Mouse (Mus musculus) adrenal gland, adult 18-20 months (tissue): ENCODE data around the gene Usp39. TPM values are rescaled to one million over a fixed set of nuclear protein-coding genes. Genes with fewer than 3 reads are reported as not detected.

Source experiments
- DNase-seq, 2 experiments: peaks; one replicate each; pipeline ENCODE4 v3.0.0; 2021 to 2022; ENCODE audit warnings: low spot score in 2 of 2
- total RNA-seq, 2 experiments: library from RNA; stranded (reverse); gene quantifications; 1 replicate in 1 of 2; 2 replicates in 1 of 2; pipeline ENCODE4 v1.2.3; 2021

Gene Usp39
- total RNA-seq, 2 experiments from 2014 or later: 30.9 to 31.7 TPM

DNA sequence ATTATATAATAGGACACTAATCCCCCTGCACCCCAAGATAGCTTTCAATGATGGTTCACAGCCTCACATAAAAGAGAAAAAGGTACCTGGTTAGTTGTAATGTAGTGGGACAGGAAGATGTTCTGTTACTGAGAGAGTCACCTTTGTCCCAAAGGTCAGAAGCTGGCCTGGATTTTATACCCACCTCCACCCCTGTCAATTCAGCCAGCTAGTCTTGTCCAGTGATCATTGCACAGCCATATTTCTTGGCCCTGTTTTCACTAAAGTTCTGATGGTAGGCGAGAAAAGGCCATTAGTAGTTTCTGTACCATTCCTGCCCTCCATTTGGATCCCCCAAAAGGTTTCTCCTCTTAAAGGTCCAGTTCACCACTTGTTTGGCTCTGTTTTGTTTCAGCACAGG is 9.0 kb upstream of the Usp39 start:
- no peak for DNase-seq

DNA sequence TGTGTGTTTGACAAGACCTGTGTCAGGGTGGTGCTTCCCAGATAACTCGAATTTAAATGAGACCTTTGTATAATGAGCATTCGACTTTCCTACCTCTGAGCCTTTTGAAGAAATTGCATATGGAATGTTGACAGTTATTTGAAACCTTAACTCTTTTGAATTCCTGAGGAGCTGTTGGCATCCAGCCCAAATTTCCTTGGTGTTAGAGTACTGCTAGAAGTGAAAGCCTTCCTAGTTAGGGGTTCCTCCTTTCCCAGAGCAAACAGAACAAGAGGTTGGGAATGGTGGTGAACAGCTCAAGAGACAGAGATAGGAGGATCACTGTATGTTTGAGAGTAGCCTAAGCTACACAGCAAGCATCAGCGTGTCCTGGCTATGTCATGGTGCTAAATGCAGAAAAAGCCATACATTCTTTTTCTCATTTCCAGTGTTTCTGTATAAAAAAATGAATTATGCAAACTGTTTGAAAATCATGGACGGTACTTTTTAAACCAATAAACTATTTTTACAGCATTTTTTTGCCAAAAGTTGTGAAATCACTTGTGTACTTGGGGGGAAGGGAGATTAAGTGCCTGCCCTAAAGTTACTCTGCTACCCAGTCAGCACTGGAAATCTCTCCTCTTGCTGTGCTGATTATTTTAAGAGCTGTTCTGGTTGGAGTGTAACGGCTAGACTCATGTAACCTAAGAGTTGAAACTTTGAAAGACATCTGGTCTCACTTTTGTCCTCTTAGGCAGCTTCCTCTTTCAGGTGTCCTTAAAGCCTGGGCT is 7.8 kb upstream of the Usp39 start:
- DNase-seq: no peak

DNA sequence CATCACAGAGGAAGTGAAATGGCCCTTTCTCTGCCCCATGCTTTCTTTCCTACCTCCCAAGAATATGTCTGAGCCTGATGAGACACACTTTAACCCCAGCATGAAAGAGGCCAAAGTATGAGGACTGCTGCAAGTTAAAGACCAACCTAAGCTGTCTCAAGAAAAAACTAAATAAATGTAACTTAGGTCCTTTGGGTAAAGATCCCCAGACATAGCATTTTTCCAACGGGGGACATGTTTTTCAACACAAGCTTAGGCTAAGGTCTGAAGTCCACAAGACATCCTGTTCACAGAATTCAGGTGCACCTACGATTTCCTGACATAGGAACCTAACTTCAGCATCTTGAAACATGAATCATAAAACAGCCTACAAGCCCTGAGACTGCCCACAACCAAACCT is 5.2 kb upstream of the Usp39 start:
- DNase-seq: no peak

GRCm38 (mm10) chr6:72348411-72348810 is 3.4 kb upstream of the Usp39 start:
- DNase-seq: no peak

DNA sequence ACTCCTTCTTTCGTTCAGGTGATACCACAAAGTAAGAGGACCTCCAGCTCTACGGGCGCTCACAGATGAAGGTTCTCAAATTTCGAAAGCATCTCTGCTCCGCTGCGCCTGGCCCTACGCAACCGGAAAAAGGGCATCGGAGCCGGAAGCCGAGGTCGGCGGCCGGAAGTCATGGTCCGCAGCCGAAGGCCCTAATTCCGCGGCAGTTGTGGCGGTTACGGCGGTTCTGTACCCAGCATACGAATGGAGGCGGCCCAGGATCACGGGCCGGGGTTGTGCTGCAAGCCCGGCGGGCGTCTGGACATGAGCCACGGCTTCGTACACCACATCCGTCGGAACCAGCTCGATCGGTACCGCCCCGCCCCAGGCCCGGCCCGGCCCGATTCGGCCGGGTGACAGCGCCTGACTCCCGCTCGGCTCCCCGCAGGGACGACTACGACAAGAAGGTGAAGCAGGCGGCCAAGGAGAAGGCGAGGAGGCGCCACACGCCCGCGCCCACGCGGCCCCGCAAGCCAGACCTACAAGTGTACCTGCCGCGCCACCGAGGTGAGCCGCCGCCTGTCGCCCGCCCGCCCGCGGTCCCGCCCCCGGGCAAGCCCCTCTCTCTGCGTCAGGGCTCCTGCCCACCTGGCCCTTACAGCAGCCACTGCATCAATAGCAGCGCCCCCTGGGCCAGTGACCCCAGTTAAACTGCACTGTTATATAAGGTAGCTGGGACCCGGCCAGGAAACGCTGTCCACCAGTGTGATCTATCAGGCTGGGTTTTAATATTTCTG is 2.4 kb upstream of the Usp39 start, which contains the start of gene 0610030E20Rik:
Gene 0610030E20Rik, plus strand, starts transcription at position 152 of the 776 bp plus-strand sequence.
- peak; percentile 72 to 76 for DNase-seq

DNA sequence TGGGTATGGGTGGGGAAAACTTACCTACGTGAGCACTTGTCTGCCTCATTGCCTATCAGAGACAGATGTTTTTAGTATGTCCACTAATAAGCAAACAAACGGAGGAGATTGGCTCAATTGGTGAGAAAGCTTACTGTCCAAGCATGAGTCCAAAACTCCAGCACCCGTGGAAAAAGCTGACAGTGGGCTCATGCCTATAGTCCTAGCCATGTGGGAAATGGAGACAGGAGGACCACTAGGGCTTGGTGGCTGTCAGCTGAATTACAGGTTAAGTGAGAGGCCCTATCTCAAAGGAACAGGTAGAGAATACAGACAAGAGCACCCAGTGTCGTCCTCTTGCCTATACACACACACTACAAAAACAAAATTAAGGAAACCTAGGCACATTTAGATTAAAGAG is 1.3 kb upstream of the Usp39 start:
- DNase-seq: no peak

DNA sequence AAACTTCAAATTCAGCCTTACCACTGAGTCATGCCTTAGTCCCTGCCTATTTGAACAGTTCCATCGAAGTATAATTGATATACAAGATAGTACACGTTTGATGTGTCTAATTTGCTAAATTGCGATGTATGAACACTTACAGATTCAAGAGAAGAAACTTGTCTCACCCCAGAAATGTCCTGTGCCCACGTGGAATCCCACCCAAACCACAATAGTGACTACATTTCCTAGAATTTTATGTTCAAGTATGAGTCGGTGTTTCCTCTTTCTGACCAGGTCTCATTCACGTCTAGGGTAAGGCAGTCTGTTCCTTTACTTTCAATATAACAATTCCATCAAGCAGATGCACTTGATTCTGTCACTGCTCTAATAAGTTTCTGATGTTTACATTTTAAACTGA is 649 bp upstream of the Usp39 start:
- no peak for DNase-seq

- no peak for DNase-seq
Observed at GRCm38 (mm10) chr6:72344396-72345073, 449 bp downstream of the Usp39 start.

GRCm38 (mm10) chr6:72340481-72340880 is 4.5 kb downstream of the Usp39 start:
- DNase-seq: no peak

DNA sequence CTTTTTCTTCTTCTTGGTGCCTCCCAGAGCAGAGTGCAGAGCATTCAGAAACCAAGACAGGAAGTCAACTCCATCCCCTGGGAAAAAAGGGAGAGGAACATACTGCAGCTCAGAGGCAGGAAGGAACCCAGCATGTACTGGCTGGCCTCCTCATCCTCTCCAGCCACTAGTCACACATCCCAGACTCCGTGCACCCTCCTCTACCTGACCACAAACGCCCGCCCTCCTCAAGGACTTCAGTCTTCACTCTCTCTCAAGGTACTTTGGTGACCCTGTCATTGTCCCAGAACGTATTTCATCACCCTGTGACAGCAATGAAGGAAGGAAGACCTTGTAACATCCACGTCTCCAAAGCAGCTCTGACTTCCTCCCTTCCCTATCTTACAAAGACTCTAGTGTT is 11.9 kb downstream of the Usp39 start:
- no peak for DNase-seq

GRCm38 (mm10) chr6:72330133-72330532 is 14.9 kb downstream of the Usp39 start:
- DNase-seq: no peak

DNA sequence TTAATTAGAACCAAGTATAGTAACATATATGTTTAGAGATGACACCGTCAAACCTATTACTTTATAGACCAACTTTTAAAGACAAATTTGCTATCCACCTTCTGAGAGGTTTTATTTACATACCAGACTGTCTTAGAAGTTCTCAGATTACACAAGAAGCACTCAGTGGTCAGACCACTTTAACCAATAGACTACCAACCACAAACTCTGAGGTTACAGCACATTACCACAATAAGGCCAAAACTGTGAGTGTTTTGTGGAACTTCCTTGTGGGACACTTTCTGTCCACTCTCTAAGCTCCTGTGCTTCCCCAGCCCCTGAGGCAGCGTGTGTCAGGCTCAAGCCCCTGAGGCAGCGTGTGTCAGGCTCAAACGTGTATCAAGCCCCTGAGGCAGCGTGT is 16.0 kb downstream of the Usp39 start:
- DNase-seq: no peak

DNA sequence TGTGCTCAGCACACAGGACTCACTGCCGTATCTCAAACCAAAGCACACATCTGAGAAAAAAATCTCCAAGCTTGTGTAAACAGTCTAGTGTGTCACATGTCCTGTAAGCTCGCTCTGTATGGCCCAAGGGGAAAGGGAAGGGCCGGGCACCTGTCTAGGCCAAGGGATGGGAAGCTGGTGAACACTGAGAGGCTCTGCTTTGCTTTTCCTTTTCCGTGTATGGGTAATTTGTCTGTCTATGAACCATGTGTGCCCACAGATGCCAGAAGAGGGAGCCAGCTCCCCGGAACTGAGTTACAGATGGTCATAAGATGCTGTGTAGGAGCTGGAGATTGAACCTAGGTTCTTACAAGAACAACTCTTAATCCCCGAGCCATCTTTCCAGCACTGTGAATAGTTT is 18.7 kb downstream of the Usp39 start:
- DNase-seq: peak in 1 of 2 experiments; percentile 32

DNA sequence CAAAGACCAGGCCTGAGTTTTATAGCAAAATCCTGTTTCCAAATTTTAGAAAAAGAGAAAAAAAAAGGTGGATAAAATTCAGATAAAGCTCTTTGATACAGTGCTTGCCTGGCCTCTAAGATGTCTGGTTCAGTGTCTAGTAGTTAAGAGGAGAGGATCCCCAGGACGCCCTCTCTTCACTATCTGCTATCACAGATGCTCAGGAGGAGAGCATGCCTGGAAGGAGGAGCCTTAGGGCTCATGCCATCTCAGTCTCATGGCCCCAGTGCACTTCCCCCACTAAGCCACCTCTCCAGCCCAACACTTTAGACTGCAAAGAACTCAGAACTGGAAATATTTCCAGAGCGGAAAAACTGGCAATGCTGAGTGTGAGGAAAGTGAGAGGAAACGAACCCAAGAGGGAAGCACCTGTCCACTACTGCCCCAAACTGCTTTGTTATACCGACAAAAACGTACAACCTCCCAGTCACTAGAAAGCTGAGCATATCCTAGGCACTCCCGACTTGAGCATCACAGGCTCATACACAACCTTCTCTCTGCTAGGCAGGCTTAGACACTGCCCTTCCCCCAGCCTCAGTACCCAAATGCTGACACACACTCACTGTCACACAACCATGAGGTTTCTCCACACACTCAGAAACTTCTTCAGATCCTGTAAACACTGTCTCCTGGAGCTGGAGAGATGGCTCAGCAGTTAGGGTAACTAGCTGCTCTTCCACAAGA is 21.0 kb downstream of the Usp39 start:
- no peak for DNase-seq

DNA sequence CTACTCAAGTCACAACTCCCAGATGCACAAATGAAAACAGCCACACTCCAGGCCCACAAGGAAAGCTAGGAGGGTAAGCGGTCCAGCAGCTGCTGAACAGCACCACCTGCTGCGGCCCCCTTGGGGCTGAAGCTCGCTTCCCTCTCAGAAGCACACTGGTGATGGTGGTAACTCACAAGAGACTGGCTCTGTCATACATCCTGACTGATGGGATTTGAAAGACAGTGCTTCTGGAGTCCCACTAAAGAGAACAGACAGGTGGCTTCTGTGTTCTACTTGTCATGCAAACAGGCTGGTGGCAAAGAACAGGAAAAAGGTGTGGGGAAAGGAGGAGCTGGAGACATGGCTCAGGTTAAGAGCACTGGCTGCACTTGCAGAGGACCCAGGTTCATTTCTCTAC is 22.0 kb downstream of the Usp39 start:
- no peak for DNase-seq

GRCm38 (mm10) chr6:72319019-72319418 is 26.0 kb downstream of the Usp39 start:
- DNase-seq: peak; percentile 17 to 32

DNA sequence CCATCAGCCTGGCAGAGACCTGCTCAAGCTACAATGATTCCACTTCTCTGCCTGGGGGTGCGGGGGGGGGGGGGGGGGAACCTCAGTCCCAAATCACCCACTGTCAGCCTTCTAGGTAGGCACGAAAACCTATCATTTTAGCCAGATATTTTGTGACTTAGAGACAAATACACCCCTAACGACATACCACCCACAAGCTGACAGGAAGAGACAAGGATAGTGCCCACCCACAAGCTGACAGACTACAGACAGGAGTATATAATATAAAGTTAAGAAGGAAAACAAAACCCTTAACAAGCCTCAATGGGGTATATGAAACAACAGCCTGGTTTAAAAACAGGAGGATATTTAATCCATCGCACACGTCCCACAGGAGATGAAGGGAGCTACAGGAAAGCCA is 26.5 kb downstream of the Usp39 start:
- no peak for DNase-seq

- no peak for DNase-seq
Observed at GRCm38 (mm10) chr6:72316044-72316443, 28.9 kb downstream of the Usp39 start.

- no peak for DNase-seq
Observed at GRCm38 (mm10) chr6:72315384-72315783, 29.6 kb downstream of the Usp39 start.

GRCm38 (mm10) chr6:72313124-72313867 is 31.7 kb downstream of the Usp39 start:
- no peak for DNase-seq
